Mouse (Mus musculus): Measurements from ENCODE around the gene Cntfr.

GRCm38 (mm10) chr4:41677006-41677629 lies 19.8 kb downstream of the Cntfr start:
- TF ChIP-seq CTCF (IDR thresholded peaks at IDR 0.05; ENCODE audit: low read depth) (no peak), EP300 (IDR thresholded peaks at IDR 0.05; ENCODE audit: low read depth) (no peak)
